Mouse (Mus musculus) heart, embryonic 14.5 days (tissue): Measurements from ENCODE around the gene Arhgap17. TPM values are rescaled to one million over a fixed set of nuclear protein-coding genes. Genes with fewer than 3 reads are reported as not detected.

ENCODE experiments used
- ATAC-seq: fragments of 200-750 bp; cut with Nextera tagmentation; 2 replicates; pipeline ENCODE4 v1.8.0; 2017; ENCODE audit warnings: low read depth, moderate TSS enrichment; ENCODE audit not compliant: insufficient number of reproducible peaks, insufficient read depth, low FRiP score
- H3K27ac ChIP-seq, 2 experiments: fragments of 200-500 bp in 1 of 2; fragments of 300-500 bp in 1 of 2; sonication (generic) in 1 of 2; replicated peaks in 1 of 2; 2 replicates each; pipeline ENCODE4 v1.5.1; 2012 to 2014; ENCODE audit warnings: low read depth in 2 of 2, low read length in 2 of 2, control low read depth in 1 of 2, mild to moderate bottlenecking in 1 of 2, mixed read lengths in 1 of 2; ENCODE audit not compliant: control insufficient read depth in 1 of 2, insufficient read depth in 1 of 2
- H3K27me3 ChIP-seq: fragments of 300-500 bp; sonication (generic); 2 replicates; pipeline ENCODE4 v1.6.1; 2014; ENCODE audit warnings: mild to moderate bottlenecking, low read length, control low read depth; ENCODE audit not compliant: control insufficient read depth, insufficient read depth
- H3K36me3 ChIP-seq: fragments of 300-500 bp; sonication (generic); 2 replicates; pipeline ENCODE4 v1.6.1; 2014; ENCODE audit warnings: mild to moderate bottlenecking, control low read depth, low read length, mixed read lengths; ENCODE audit not compliant: control insufficient read depth, insufficient read depth
- H3K4me1 ChIP-seq, 2 experiments: fragments of 200-500 bp in 1 of 2; fragments of 300-500 bp in 1 of 2; sonication (generic) in 1 of 2; 2 replicates each; pipeline ENCODE4 v1.6.1; 2012 to 2014; ENCODE audit warnings: low read length in 2 of 2, control low read depth in 1 of 2, mixed read lengths in 1 of 2; ENCODE audit not compliant: control insufficient read depth in 2 of 2, insufficient read depth in 2 of 2
- H3K4me2 ChIP-seq: fragments of 300-500 bp; sonication (generic); 2 replicates; pipeline ENCODE4 v1.6.1; 2014; ENCODE audit warnings: mild to moderate bottlenecking, low read length
- H3K4me3 ChIP-seq, 2 experiments: fragments of 200-500 bp in 1 of 2; fragments of 300-500 bp in 1 of 2; sonication (generic) in 1 of 2; 2 replicates each; pipeline ENCODE4 v1.5.1; 2012 to 2014; ENCODE audit warnings: low read length in 2 of 2, mild to moderate bottlenecking in 2 of 2, control low read depth in 1 of 2, low read depth in 1 of 2, moderate library complexity in 1 of 2; ENCODE audit not compliant: control insufficient read depth in 1 of 2, insufficient read depth in 1 of 2
- H3K9ac ChIP-seq: fragments of 300-500 bp; sonication (generic); 2 replicates; pipeline ENCODE4 v1.6.1; 2014; ENCODE audit warnings: mild to moderate bottlenecking, low read length
- H3K9me3 ChIP-seq: fragments of 300-500 bp; sonication (generic); 2 replicates; pipeline ENCODE4 v1.6.1; 2016; ENCODE audit warnings: low read length, control low read depth; ENCODE audit not compliant: control insufficient read depth
- WGBS: fragments of 180-500 bp; shearing (Covaris S2); extraction: QIAGEN DNeasy Blood & Tissue Kit; methylation state at CpG from one replicate; pipeline ENCODE4 v1.1.7; 2014; 5-methylcytosine and 5-hydroxymethylcytosine counted together
- polyA plus RNA-seq: library from polyadenylated mRNA; unstranded; fragments of >200 nt; fragmentation: Nextera tagmentation; extraction: Ambion mirVana; gene quantifications from 2 replicates; pipeline ENCODE4 v1.2.1, GENCODE M21; 2014

Gene Arhgap17
- polyA plus RNA-seq, 1 experiment from 2014 or later = 19.2 TPM

- Histone ChIP-seq H3K4me3 (no peak overlapping the region), H3K9ac (no peak overlapping the region), H3K27ac (no peak overlapping the region), H3K4me1 (peaks cover 0 to 2% of the 10 kb centered on the region in 2 experiments; a peak in 3 of 4 replicates), H3K4me2 (no peak overlapping the region), H3K9me3 (no peaks in the 10 kb centered on the region), H3K36me3 (no peaks in the 10 kb centered on the region), H3K27me3 (no peaks in the 10 kb centered on the region)
- 78% methylated on average over 5 of the region's 5 CpGs for WGBS
- no peak for ATAC-seq
These were observed 15.8 kb downstream of the Arhgap17 start for GRCm38 (mm10) chr7:123353879-123354278.

- Histone ChIP-seq H3K9me3 (no peaks in the 10 kb centered on the region), H3K4me3 (no peak overlapping the region), H3K27ac (no peak overlapping the region), H3K9ac (no peak overlapping the region), H3K36me3 (no peaks in the 10 kb centered on the region), H3K4me2 (no peak overlapping the region), H3K4me1 (peaks cover 0 to 2% of the 10 kb centered on the region in 2 experiments; a peak in 3 of 4 replicates), H3K27me3 (no peaks in the 10 kb centered on the region)
- no peak for ATAC-seq
- WGBS = 91% methylated on average over 4 of the region's 4 CpGs
These were observed 16.6 kb downstream of the Arhgap17 start for GRCm38 (mm10) chr7:123353081-123353480.

- no peak for ATAC-seq
- H3K27ac ChIP-seq = no peak overlapping the region
- no peaks in the 10 kb centered on the region for H3K9me3 ChIP-seq
- H3K27me3 ChIP-seq = no peaks in the 10 kb centered on the region
- H3K9ac ChIP-seq = no peak overlapping the region
- H3K4me1 ChIP-seq = peaks cover 2 to 5% of the 10 kb centered on the region in 2 experiments
- no peaks in the 10 kb centered on the region for H3K36me3 ChIP-seq
- WGBS = 55% methylated on average over 2 of the region's 2 CpGs
- H3K4me3 ChIP-seq = no peak overlapping the region
- no peak overlapping the region for H3K4me2 ChIP-seq
These were observed 19.5 kb downstream of the Arhgap17 start for GRCm38 (mm10) chr7:123350243-123350642.

GRCm38 (mm10) chr7:123349813-123350212 is 19.9 kb downstream of the Arhgap17 start:
- no peaks in the 10 kb centered on the region for H3K27me3 ChIP-seq
- H3K4me3 ChIP-seq = no peak overlapping the region
- ATAC-seq = no peak
- H3K4me2 ChIP-seq = no peak overlapping the region
- no peaks in the 10 kb centered on the region for H3K9me3 ChIP-seq
- H3K36me3 ChIP-seq = no peaks in the 10 kb centered on the region
- no peak overlapping the region for H3K27ac ChIP-seq
- H3K9ac ChIP-seq = no peak overlapping the region
- 71% methylated on average over 11 of the region's 11 CpGs for WGBS
- H3K4me1 ChIP-seq = peaks cover 2 to 5% of the 10 kb centered on the region in 2 experiments

- no peak overlapping the region for H3K4me2 ChIP-seq
- H3K27me3 ChIP-seq = no peaks in the 10 kb centered on the region
- H3K9me3 ChIP-seq = no peaks in the 10 kb centered on the region
- H3K27ac ChIP-seq = no peak overlapping the region; a peak in 1 of 4 replicates
- H3K36me3 ChIP-seq = no peaks in the 10 kb centered on the region
- no peak overlapping the region; the same call in 1 of the 2 replicates for H3K9ac ChIP-seq
- ATAC-seq = no peak
- peaks cover 13 to 28% of the 10 kb centered on the region in 2 experiments for H3K4me1 ChIP-seq
- H3K4me3 ChIP-seq = no peak overlapping the region
- WGBS = 86% methylated on average over 7 of the region's 7 CpGs
These were observed 23.0 kb downstream of the Arhgap17 start for GRCm38 (mm10) chr7:123346631-123347290.

GRCm38 (mm10) chr7:123345041-123345544 is 24.6 kb downstream of the Arhgap17 start:
- WGBS = 82% methylated on average over 3 of the region's 3 CpGs
- no peaks in the 10 kb centered on the region for H3K36me3 ChIP-seq
- no peaks in the 10 kb centered on the region for H3K9me3 ChIP-seq
- no peak overlapping the region for H3K4me2 ChIP-seq
- no peak overlapping the region for H3K9ac ChIP-seq
- no peaks in the 10 kb centered on the region for H3K27me3 ChIP-seq
- no peak overlapping the region for H3K27ac ChIP-seq
- ATAC-seq = no peak
- no peak overlapping the region for H3K4me3 ChIP-seq
- H3K4me1 ChIP-seq = peaks cover 20 to 45% of the 10 kb centered on the region in 2 experiments

GRCm38 (mm10) chr7:123344079-123344780 is 25.5 kb downstream of the Arhgap17 start:
- 79% methylated on average over 5 of the region's 5 CpGs for WGBS

More at GRCm38 (mm10) chr7:123344079-123344780, 25.5 kb downstream of the Arhgap17 start:
- no peak overlapping the region for H3K4me2 ChIP-seq
- no peaks in the 10 kb centered on the region for H3K27me3 ChIP-seq
- H3K9me3 ChIP-seq = no peaks in the 10 kb centered on the region
- no peak overlapping the region for H3K4me3 ChIP-seq
- no peak overlapping the region for H3K27ac ChIP-seq
- peaks cover 17 to 45% of the 10 kb centered on the region in 2 experiments for H3K4me1 ChIP-seq
- no peak for ATAC-seq
- H3K9ac ChIP-seq = no peak overlapping the region
- H3K36me3 ChIP-seq = no peaks in the 10 kb centered on the region
